Mouse (Mus musculus): Measurements from ENCODE around the gene Rftn1. TPM values are rescaled to one million over a fixed set of nuclear protein-coding genes. Genes with fewer than 3 reads are reported as not detected.

Rftn1 gene
- 33.6 and 35.4 TPM in 2 replicates for total RNA-seq (2017)

GRCm38 (mm10) chr17:50190131-50191015 is at the start of gene Rftn1:
Gene Rftn1, minus strand, starts transcription at chr17:50190674.
- ATAC-seq (replicated peaks in 1 of 2; ENCODE audit: insufficient read depth in 1 of 2, low FRiP score in 2 of 2, low TSS enrichment in 1 of 2, low read depth in 1 of 2, poor library complexity in 2 of 2, severe bottlenecking in 2 of 2) = peak; percentile 8 to 53; a peak in 1 of 4 replicates

GRCm38 (mm10) chr17:50237818-50238610 is 47.5 kb upstream of the Rftn1 start:
- peak in 1 of 2 experiments; percentile 27; a peak in 1 of 4 replicates for ATAC-seq (replicated peaks in 1 of 2; ENCODE audit: insufficient read depth in 1 of 2, low FRiP score in 2 of 2, low TSS enrichment in 1 of 2, low read depth in 1 of 2, poor library complexity in 2 of 2, severe bottlenecking in 2 of 2)

GRCm38 (mm10) chr17:50237436-50237709 is 46.9 kb upstream of the Rftn1 start:
- ATAC-seq (replicated peaks in 1 of 2; ENCODE audit: insufficient read depth in 1 of 2, low FRiP score in 2 of 2, low TSS enrichment in 1 of 2, low read depth in 1 of 2, poor library complexity in 2 of 2, severe bottlenecking in 2 of 2) = peak; percentile 70 to 84

- no peak for ATAC-seq (replicated peaks in 1 of 2; ENCODE audit: insufficient read depth in 1 of 2, low FRiP score in 2 of 2, low TSS enrichment in 1 of 2, low read depth in 1 of 2, poor library complexity in 2 of 2, severe bottlenecking in 2 of 2)
Observed at GRCm38 (mm10) chr17:50236702-50237435, 46.4 kb upstream of the Rftn1 start.

GRCm38 (mm10) chr17:50235943-50236701 is 45.6 kb upstream of the Rftn1 start:
- ATAC-seq (replicated peaks in 1 of 2; ENCODE audit: insufficient read depth in 1 of 2, low FRiP score in 2 of 2, low TSS enrichment in 1 of 2, low read depth in 1 of 2, poor library complexity in 2 of 2, severe bottlenecking in 2 of 2) = no peak

- no peak for ATAC-seq (replicated peaks in 1 of 2; ENCODE audit: insufficient read depth in 1 of 2, low FRiP score in 2 of 2, low TSS enrichment in 1 of 2, low read depth in 1 of 2, poor library complexity in 2 of 2, severe bottlenecking in 2 of 2)
Observed at GRCm38 (mm10) chr17:50233956-50234355, 43.5 kb upstream of the Rftn1 start.

GRCm38 (mm10) chr17:50232821-50233220 is 42.3 kb upstream of the Rftn1 start:
- ATAC-seq (replicated peaks in 1 of 2; ENCODE audit: insufficient read depth in 1 of 2, low FRiP score in 2 of 2, low TSS enrichment in 1 of 2, low read depth in 1 of 2, poor library complexity in 2 of 2, severe bottlenecking in 2 of 2) = no peak

- ATAC-seq (replicated peaks in 1 of 2; ENCODE audit: insufficient read depth in 1 of 2, low FRiP score in 2 of 2, low TSS enrichment in 1 of 2, low read depth in 1 of 2, poor library complexity in 2 of 2, severe bottlenecking in 2 of 2) = no peak
Observed at GRCm38 (mm10) chr17:50231206-50231605, 40.7 kb upstream of the Rftn1 start.

GRCm38 (mm10) chr17:50229534-50229933 is 39.1 kb upstream of the Rftn1 start:
- no peak for ATAC-seq (replicated peaks in 1 of 2; ENCODE audit: insufficient read depth in 1 of 2, low FRiP score in 2 of 2, low TSS enrichment in 1 of 2, low read depth in 1 of 2, poor library complexity in 2 of 2, severe bottlenecking in 2 of 2)

GRCm38 (mm10) chr17:50227366-50227765 is 36.9 kb upstream of the Rftn1 start:
- ATAC-seq (replicated peaks in 1 of 2; ENCODE audit: insufficient read depth in 1 of 2, low FRiP score in 2 of 2, low TSS enrichment in 1 of 2, low read depth in 1 of 2, poor library complexity in 2 of 2, severe bottlenecking in 2 of 2) = no peak

- no peak for ATAC-seq (replicated peaks in 1 of 2; ENCODE audit: insufficient read depth in 1 of 2, low FRiP score in 2 of 2, low TSS enrichment in 1 of 2, low read depth in 1 of 2, poor library complexity in 2 of 2, severe bottlenecking in 2 of 2)
Observed at GRCm38 (mm10) chr17:50224718-50225117, 34.2 kb upstream of the Rftn1 start.

- no peak for ATAC-seq (replicated peaks in 1 of 2; ENCODE audit: insufficient read depth in 1 of 2, low FRiP score in 2 of 2, low TSS enrichment in 1 of 2, low read depth in 1 of 2, poor library complexity in 2 of 2, severe bottlenecking in 2 of 2)
Observed at GRCm38 (mm10) chr17:50217978-50218377, 27.5 kb upstream of the Rftn1 start.

- no peak for ATAC-seq (replicated peaks in 1 of 2; ENCODE audit: insufficient read depth in 1 of 2, low FRiP score in 2 of 2, low TSS enrichment in 1 of 2, low read depth in 1 of 2, poor library complexity in 2 of 2, severe bottlenecking in 2 of 2)
Observed at GRCm38 (mm10) chr17:50215104-50215503, 24.6 kb upstream of the Rftn1 start.

GRCm38 (mm10) chr17:50213117-50213516 is 22.6 kb upstream of the Rftn1 start:
- 0 out of 4 replicates have a peak, but pooled peaks have one; percentile 12 to 24 for ATAC-seq (replicated peaks in 1 of 2; ENCODE audit: insufficient read depth in 1 of 2, low FRiP score in 2 of 2, low TSS enrichment in 1 of 2, low read depth in 1 of 2, poor library complexity in 2 of 2, severe bottlenecking in 2 of 2)

- ATAC-seq (replicated peaks in 1 of 2; ENCODE audit: insufficient read depth in 1 of 2, low FRiP score in 2 of 2, low TSS enrichment in 1 of 2, low read depth in 1 of 2, poor library complexity in 2 of 2, severe bottlenecking in 2 of 2) = no peak
Observed at GRCm38 (mm10) chr17:50211816-50212215, 21.3 kb upstream of the Rftn1 start.

- no peak for ATAC-seq (replicated peaks in 1 of 2; ENCODE audit: insufficient read depth in 1 of 2, low FRiP score in 2 of 2, low TSS enrichment in 1 of 2, low read depth in 1 of 2, poor library complexity in 2 of 2, severe bottlenecking in 2 of 2)
Observed at GRCm38 (mm10) chr17:50209831-50210230, 19.4 kb upstream of the Rftn1 start.

Data from hematopoietic stem cell, adult 5-6 weeks (primary cell).